Mouse (Mus musculus) hindbrain, embryonic 15.5 days (tissue): ENCODE data around the gene Dgkh. TPM values are rescaled to one million over a fixed set of nuclear protein-coding genes. Genes with fewer than 3 reads are reported as not detected.
"Not testable (repeated sequence)": the region's sequence is repeated elsewhere in the genome, so short reads cannot be mapped to it uniquely, and the experiment has no call there.

ENCODE experiments used
- ATAC-seq: fragments of 200-750 bp; cut with Nextera tagmentation; 2 replicates; pipeline ENCODE4 v1.8.0; 2017; ENCODE audit warnings: low read depth, moderate number of reproducible peaks, moderate TSS enrichment; ENCODE audit not compliant: low FRiP score
- H3K27ac ChIP-seq: fragments of 300-500 bp; sonication (generic); replicated peaks from 2 replicates; pipeline ENCODE4 v1.5.1; 2015; ENCODE audit warnings: mild to moderate bottlenecking, inconsistent platforms
- H3K27me3 ChIP-seq: fragments of 300-500 bp; sonication (generic); 2 replicates; pipeline ENCODE4 v1.6.1; 2015; ENCODE audit warnings: control low read depth, inconsistent platforms
- H3K36me3 ChIP-seq: fragments of 300-500 bp; sonication (generic); 2 replicates; pipeline ENCODE4 v1.6.1; 2015; ENCODE audit warnings: control low read depth, inconsistent platforms
- H3K4me1 ChIP-seq: fragments of 300-500 bp; sonication (generic); replicated peaks from 2 replicates; pipeline ENCODE4 v1.6.1; 2015; ENCODE audit warnings: control low read depth, inconsistent platforms
- H3K4me2 ChIP-seq: fragments of 300-500 bp; sonication (generic); 2 replicates; pipeline ENCODE4 v1.6.1; 2015; ENCODE audit warnings: moderate library complexity, mild to moderate bottlenecking, inconsistent platforms
- H3K4me3 ChIP-seq: fragments of 300-500 bp; sonication (generic); 2 replicates; pipeline ENCODE4 v1.5.1; 2015; ENCODE audit warnings: mild to moderate bottlenecking, inconsistent platforms
- H3K9ac ChIP-seq: fragments of 300-500 bp; sonication (generic); 2 replicates; pipeline ENCODE4 v1.6.1; 2015; ENCODE audit warnings: inconsistent platforms
- H3K9me3 ChIP-seq: fragments of 300-500 bp; sonication (generic); 2 replicates; pipeline ENCODE4 v1.6.1; 2016; ENCODE audit warnings: control low read depth, inconsistent platforms
- WGBS: fragments of 180-500 bp; shearing (Covaris S2); methylation state at CpG from one replicate; pipeline ENCODE4 v1.1.7; 2015; 5-methylcytosine and 5-hydroxymethylcytosine counted together
- polyA plus RNA-seq: library from polyadenylated mRNA; unstranded; fragments of >200 nt; fragmentation: Nextera tagmentation; extraction: Ambion mirVana; gene quantifications from 2 replicates; pipeline ENCODE4 v1.2.1, GENCODE M21; 2015

The Dgkh gene
- polyA plus RNA-seq, 1 experiment from 2014 or later, result 3.5 TPM

GRCm38 (mm10) chr14:78590335-78590734 lies 142.2 kb downstream of the Dgkh start:
- Histone ChIP-seq H3K36me3 (peaks cover 16% of the 10 kb centered on the region), H3K4me3 (no peak overlapping the region), H3K4me1 (no peaks in the 10 kb centered on the region), H3K27me3 (no peaks in the 10 kb centered on the region), H3K9ac (no peak overlapping the region), H3K27ac (no peak overlapping the region), H3K9me3 (no peaks in the 10 kb centered on the region), H3K4me2 (no peak overlapping the region)
- WGBS, result 3% methylated on average over 2 of the region's 2 CpGs
- no peak for ATAC-seq

- no peak overlapping the region for H3K27ac ChIP-seq
- peaks cover 29% of the 10 kb centered on the region for H3K36me3 ChIP-seq
- no peak overlapping the region for H3K4me2 ChIP-seq
- ATAC-seq, result no peak
- WGBS, result 86% methylated on average over 13 of the region's 13 CpGs
- no peaks in the 10 kb centered on the region for H3K4me1 ChIP-seq
- H3K9me3 ChIP-seq, result no peaks in the 10 kb centered on the region
- no peak overlapping the region for H3K4me3 ChIP-seq
- H3K9ac ChIP-seq, result no peak overlapping the region
- H3K27me3 ChIP-seq, result no peaks in the 10 kb centered on the region
Measured at GRCm38 (mm10) chr14:78584222-78584621, 148.4 kb downstream of the Dgkh start.

- no peak for ATAC-seq
- Histone ChIP-seq H3K4me2 (no peak overlapping the region), H3K9me3 (no peaks in the 10 kb centered on the region), H3K27me3 (no peaks in the 10 kb centered on the region), H3K9ac (no peak overlapping the region), H3K36me3 (peaks cover 29% of the 10 kb centered on the region), H3K27ac (no peak overlapping the region), H3K4me1 (no peaks in the 10 kb centered on the region), H3K4me3 (no peak overlapping the region)
Measured at GRCm38 (mm10) chr14:78583168-78583567, 149.4 kb downstream of the Dgkh start.

- Histone ChIP-seq H3K9me3 (no peaks in the 10 kb centered on the region), H3K36me3 (peaks cover 32% of the 10 kb centered on the region), H3K27me3 (no peaks in the 10 kb centered on the region), H3K9ac (no peak overlapping the region), H3K4me3 (no peak overlapping the region), H3K27ac (no peak overlapping the region), H3K4me2 (no peak overlapping the region), H3K4me1 (no peaks in the 10 kb centered on the region)
- ATAC-seq, result no peak
- WGBS, result 78% methylated on average over 13 of the region's 13 CpGs
Measured at GRCm38 (mm10) chr14:78575899-78576298, 156.7 kb downstream of the Dgkh start.

GRCm38 (mm10) chr14:78568410-78568809 lies 164.2 kb downstream of the Dgkh start:
- no peak for ATAC-seq
- Histone ChIP-seq H3K27me3 (no peaks in the 10 kb centered on the region), H3K36me3 (peaks cover 14% of the 10 kb centered on the region; the same call in 1 of the 2 replicates), H3K4me3 (no peak overlapping the region), H3K4me2 (no peak overlapping the region), H3K27ac (no peak overlapping the region), H3K9me3 (no peaks in the 10 kb centered on the region), H3K9ac (no peak overlapping the region), H3K4me1 (no peaks in the 10 kb centered on the region)
- WGBS, result 96% methylated on average over 5 of the region's 5 CpGs

GRCm38 (mm10) chr14:78566431-78566830 lies 166.1 kb downstream of the Dgkh start:
- Histone ChIP-seq H3K36me3 (peaks cover 6% of the 10 kb centered on the region; the same call in 1 of the 2 replicates), H3K9ac (no peak overlapping the region), H3K4me3 (no peak overlapping the region), H3K27ac (no peak overlapping the region), H3K27me3 (no peaks in the 10 kb centered on the region), H3K4me1 (no peaks in the 10 kb centered on the region), H3K9me3 (no peaks in the 10 kb centered on the region), H3K4me2 (no peak overlapping the region)
- WGBS, result 69% methylated on average over 4 of the region's 4 CpGs
- ATAC-seq, result no peak

- 70% methylated on average over 2 of the region's 2 CpGs for whole genome bisulfite sequencing
- Histone ChIP-seq H3K36me3 (no peaks in the 10 kb centered on the region; the same call in 1 of the 2 replicates), H3K4me1 (no peaks in the 10 kb centered on the region), H3K4me2 (no peak overlapping the region), H3K4me3 (no peak overlapping the region), H3K9me3 (no peaks in the 10 kb centered on the region), H3K9ac (no peak overlapping the region), H3K27ac (no peak overlapping the region), H3K27me3 (no peaks in the 10 kb centered on the region)
- no peak for ATAC-seq
Measured at GRCm38 (mm10) chr14:78564292-78564691, 168.3 kb downstream of the Dgkh start.

GRCm38 (mm10) chr14:78563211-78563610 lies 169.4 kb downstream of the Dgkh start:
- Histone ChIP-seq H3K9me3 (no peaks in the 10 kb centered on the region), H3K4me3 (no peak overlapping the region), H3K27ac (no peak overlapping the region), H3K4me1 (no peaks in the 10 kb centered on the region), H3K36me3 (0 out of 2 replicates have a peak, but pooled peaks cover 3% of the 10 kb centered on the region), H3K9ac (no peak overlapping the region), H3K4me2 (no peak overlapping the region), H3K27me3 (no peaks in the 10 kb centered on the region)
- 76% methylated on average over 7 of the region's 7 CpGs for WGBS
- ATAC-seq, result no peak

GRCm38 (mm10) chr14:78562121-78562520 lies 170.5 kb downstream of the Dgkh start:
- Histone ChIP-seq H3K4me2 (no peak overlapping the region), H3K4me3 (no peak overlapping the region), H3K36me3 (0 out of 2 replicates have a peak, but pooled peaks cover 3% of the 10 kb centered on the region), H3K9ac (no peak overlapping the region), H3K9me3 (no peaks in the 10 kb centered on the region), H3K4me1 (no peaks in the 10 kb centered on the region), H3K27ac (no peak overlapping the region), H3K27me3 (no peaks in the 10 kb centered on the region)
- ATAC-seq, result no peak
- 77% methylated on average over 4 of the region's 4 CpGs for WGBS

GRCm38 (mm10) chr14:78559042-78559441 lies 173.5 kb downstream of the Dgkh start:
- H3K36me3 ChIP-seq, result 0 out of 2 replicates have a peak, but pooled peaks cover 3% of the 10 kb centered on the region
- WGBS, result 94% methylated on average over 8 of the region's 8 CpGs
- ATAC-seq, result no peak
- H3K4me3 ChIP-seq, result no peak overlapping the region
- H3K4me1 ChIP-seq, result no peaks in the 10 kb centered on the region
- H3K27me3 ChIP-seq, result no peaks in the 10 kb centered on the region
- no peak overlapping the region for H3K27ac ChIP-seq
- H3K9ac ChIP-seq, result no peak overlapping the region
- no peak overlapping the region for H3K4me2 ChIP-seq
- no peaks in the 10 kb centered on the region for H3K9me3 ChIP-seq

- H3K36me3 ChIP-seq, H3K9me3 ChIP-seq, H3K4me1 ChIP-seq, H3K27me3 ChIP-seq, H3K9ac ChIP-seq, H3K4me3 ChIP-seq, H3K27ac ChIP-seq, H3K4me2 ChIP-seq, ATAC-seq: not testable (repeated sequence)
- 60% methylated on average over 3 of the region's 3 CpGs for WGBS
Measured at GRCm38 (mm10) chr14:78554830-78555229, 177.7 kb downstream of the Dgkh start.

- no peaks in the 10 kb centered on the region for H3K36me3 ChIP-seq
- H3K4me2 ChIP-seq, result no peak overlapping the region
- 93% methylated on average over 6 of the region's 6 CpGs for WGBS
- no peaks in the 10 kb centered on the region for H3K27me3 ChIP-seq
- no peak overlapping the region for H3K9ac ChIP-seq
- H3K4me3 ChIP-seq, result no peak overlapping the region
- ATAC-seq, result no peak
- H3K4me1 ChIP-seq, result no peaks in the 10 kb centered on the region
- H3K9me3 ChIP-seq, result no peaks in the 10 kb centered on the region
- H3K27ac ChIP-seq, result no peak overlapping the region
Measured at GRCm38 (mm10) chr14:78553661-78554060, 178.9 kb downstream of the Dgkh start.

- no peaks in the 10 kb centered on the region for H3K27me3 ChIP-seq
- H3K9me3 ChIP-seq, result no peaks in the 10 kb centered on the region
- no peak overlapping the region for H3K9ac ChIP-seq
- 85% methylated on average over 6 of the region's 6 CpGs for WGBS
- H3K4me1 ChIP-seq, result no peaks in the 10 kb centered on the region
- H3K4me3 ChIP-seq, result no peak overlapping the region
- H3K27ac ChIP-seq, result no peak overlapping the region
- no peaks in the 10 kb centered on the region for H3K36me3 ChIP-seq
- no peak for ATAC-seq
- no peak overlapping the region for H3K4me2 ChIP-seq
Measured at GRCm38 (mm10) chr14:78548807-78549206, 183.8 kb downstream of the Dgkh start.
